Mouse (Mus musculus): ENCODE measurements around the gene Iars2. TPM values are rescaled to one million over a fixed set of nuclear protein-coding genes. Genes with fewer than 3 reads are reported as not detected.
A peak's percentile ranks its signal among the peaks of the same experiment; 100 is the strongest.

Gene Iars2
- polyA plus RNA-seq, 1 experiment from 2014 or later, result 24.4 TPM

DNA sequence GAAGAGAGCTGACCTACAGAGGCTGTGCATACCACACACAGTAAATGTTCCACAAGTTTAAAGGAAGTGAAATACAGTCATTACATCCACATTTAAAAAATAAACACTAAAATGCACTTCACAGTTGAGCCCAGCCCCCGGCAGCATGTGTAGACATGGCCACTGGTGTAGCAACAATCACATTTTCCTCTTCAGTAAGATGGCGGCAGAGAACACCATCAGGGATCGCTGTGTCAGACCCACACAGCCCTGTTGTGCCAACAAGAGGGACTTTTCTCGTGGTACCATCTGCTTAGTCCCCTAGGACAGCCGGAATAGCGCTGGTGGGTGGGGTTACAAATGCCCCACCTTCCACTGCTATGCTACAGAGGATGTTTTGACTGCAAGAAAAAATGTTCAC, 26.4 kb downstream of the Iars2 start:
- WGBS, result 93% methylated on average over 6 of the region's 6 CpGs
- Histone ChIP-seq H3K9ac (no peak overlapping the region), H3K4me1 (no peaks in the 10 kb centered on the region), H3K36me3 (peaks cover 47% of the 10 kb centered on the region), H3K27me3 (no peaks in the 10 kb centered on the region), H3K4me3 (replicated peaks) (no peak overlapping the region), H3K27ac (replicated peaks) (no peak overlapping the region), H3K4me2 (replicated peaks) (no peak overlapping the region), H3K9me3 (replicated peaks) (no peaks in the 10 kb centered on the region)
- no peak for ATAC-seq (ENCODE audit: insufficient number of reproducible peaks, low FRiP score, low TSS enrichment, low read depth)

DNA sequence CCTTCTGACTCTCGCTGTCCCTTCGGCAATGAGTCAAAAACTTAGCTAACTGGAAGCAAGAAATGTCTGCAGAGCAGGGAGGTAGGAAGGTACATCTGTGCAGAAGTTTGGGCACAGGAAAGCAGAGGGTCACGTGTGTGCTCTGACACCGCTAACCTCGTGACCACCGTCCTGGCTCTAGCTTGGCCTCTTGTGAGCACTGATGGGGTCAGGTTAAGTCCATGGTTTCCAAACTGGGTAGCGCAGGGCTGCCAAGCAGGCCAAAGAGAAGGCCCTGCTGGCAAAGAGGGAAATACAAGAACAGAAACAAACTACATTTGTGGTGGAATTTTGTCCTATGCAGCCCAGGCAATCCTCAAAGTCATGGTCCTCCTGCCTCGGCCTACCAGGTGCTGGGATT, 30.7 kb downstream of the Iars2 start:
- 90% methylated on average over 8 of the region's 8 CpGs for WGBS
- Histone ChIP-seq H3K4me1 (no peaks in the 10 kb centered on the region), H3K9ac (no peak overlapping the region), H3K27ac (replicated peaks) (no peak overlapping the region), H3K27me3 (no peaks in the 10 kb centered on the region), H3K4me3 (replicated peaks) (no peak overlapping the region), H3K36me3 (peaks cover 68% of the 10 kb centered on the region), H3K4me2 (replicated peaks) (no peak overlapping the region), H3K9me3 (replicated peaks) (no peaks in the 10 kb centered on the region)
- no peak for ATAC-seq (ENCODE audit: insufficient number of reproducible peaks, low FRiP score, low TSS enrichment, low read depth)

DNA sequence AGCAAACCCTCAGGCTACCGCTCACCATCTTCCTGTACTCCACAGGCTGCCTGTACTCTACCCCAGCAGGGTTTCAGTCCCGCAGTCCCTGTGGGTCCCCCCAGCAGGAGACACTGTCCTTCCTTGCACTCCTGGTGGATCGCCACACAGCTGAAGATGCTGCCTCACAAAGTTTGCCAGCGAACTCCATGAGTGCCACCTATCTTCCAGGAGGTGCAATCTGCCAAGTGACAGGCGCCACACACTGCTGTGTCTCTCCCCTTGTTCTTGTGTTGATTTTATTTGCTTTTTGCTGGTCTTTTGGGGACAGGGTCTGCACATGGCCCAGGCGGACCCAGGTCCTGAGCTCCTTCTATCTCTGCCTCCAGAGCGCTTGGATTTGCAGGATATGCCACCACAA, 32.3 kb downstream of the Iars2 start:
- WGBS, result 87% methylated on average over 7 of the region's 7 CpGs
- no peak overlapping the region for H3K4me3 ChIP-seq (replicated peaks)
- no peaks in the 10 kb centered on the region for H3K27me3 ChIP-seq
- H3K4me2 ChIP-seq (replicated peaks), result no peak overlapping the region
- H3K27ac ChIP-seq (replicated peaks), result no peak overlapping the region
- no peaks in the 10 kb centered on the region for H3K4me1 ChIP-seq
- H3K9me3 ChIP-seq (replicated peaks), result no peaks in the 10 kb centered on the region
- H3K9ac ChIP-seq, result no peak overlapping the region
- H3K36me3 ChIP-seq, result peaks cover 70% of the 10 kb centered on the region
- no peak for ATAC-seq (ENCODE audit: insufficient number of reproducible peaks, low FRiP score, low TSS enrichment, low read depth)

DNA sequence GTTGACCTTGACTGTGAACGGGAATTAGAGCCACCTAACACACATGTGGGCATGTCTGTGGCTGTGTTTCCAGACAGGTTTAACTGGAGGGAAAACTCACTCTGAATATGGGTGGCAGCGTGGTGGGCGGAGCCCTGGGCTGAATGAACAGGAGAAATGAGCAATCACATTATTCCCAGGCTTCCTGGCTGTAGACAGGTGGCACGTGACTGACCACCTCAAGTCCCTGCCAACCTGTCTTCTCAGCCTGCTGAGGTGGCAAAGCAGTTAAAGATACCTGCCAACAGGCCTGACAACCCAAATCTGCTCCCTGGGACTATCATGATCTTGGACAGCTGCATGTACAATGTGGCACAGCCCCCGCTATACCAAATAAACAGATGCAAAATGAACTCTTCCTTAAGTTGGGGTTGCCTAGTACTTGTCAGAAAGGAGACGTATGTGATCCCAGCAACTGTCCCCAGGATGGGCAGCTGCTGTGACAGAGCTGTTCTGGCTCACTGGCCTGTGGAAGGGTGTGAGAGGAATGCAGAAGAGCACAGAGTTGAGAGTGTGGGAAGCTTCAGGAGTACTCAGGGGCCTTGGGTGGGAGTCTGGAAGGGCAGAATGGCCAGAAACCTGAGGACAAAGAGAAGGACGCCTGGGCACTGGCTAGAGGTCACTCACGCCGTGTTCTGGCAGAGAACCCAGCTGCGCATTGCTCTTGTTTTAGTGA, 36.4 kb downstream of the Iars2 start:
- Histone ChIP-seq H3K4me3 (replicated peaks) (no peak overlapping the region), H3K27ac (replicated peaks) (no peak overlapping the region), H3K4me2 (replicated peaks) (no peak overlapping the region), H3K27me3 (no peaks in the 10 kb centered on the region), H3K9ac (no peak overlapping the region), H3K4me1 (0 out of 2 replicates have a peak, but pooled peaks cover 3% of the 10 kb centered on the region), H3K36me3 (peaks cover 71% of the 10 kb centered on the region), H3K9me3 (replicated peaks) (no peaks in the 10 kb centered on the region)
- 89% methylated on average over 10 of the region's 10 CpGs for WGBS
- no peak; the same call in 1 of the 2 replicates for ATAC-seq (ENCODE audit: insufficient number of reproducible peaks, low FRiP score, low TSS enrichment, low read depth)

DNA sequence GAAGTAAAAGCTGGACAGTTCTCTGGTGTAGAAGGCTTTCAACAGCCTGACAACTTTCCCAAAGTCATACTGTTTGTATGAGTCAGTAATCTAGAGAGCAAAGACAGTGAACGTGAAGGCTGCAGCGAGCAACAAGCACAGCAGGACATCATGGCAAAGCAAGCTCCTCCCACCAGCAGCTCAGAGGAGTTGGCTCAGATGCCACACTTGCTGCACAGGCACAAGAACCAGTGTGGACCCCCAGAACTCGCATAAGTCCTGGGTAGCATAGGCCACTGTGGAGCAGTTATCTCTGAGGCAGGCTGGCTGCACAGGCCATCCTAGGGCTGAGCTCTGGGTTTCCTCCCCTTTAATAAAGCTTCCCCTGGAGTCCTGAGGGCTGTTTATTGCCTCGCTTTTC, 37.9 kb downstream of the Iars2 start:
- Histone ChIP-seq H3K4me3 (replicated peaks) (no peak overlapping the region), H3K4me2 (replicated peaks) (no peak overlapping the region), H3K27me3 (no peaks in the 10 kb centered on the region), H3K27ac (replicated peaks) (no peak overlapping the region), H3K4me1 (0 out of 2 replicates have a peak, but pooled peaks cover 3% of the 10 kb centered on the region), H3K9ac (no peak overlapping the region), H3K9me3 (replicated peaks) (no peaks in the 10 kb centered on the region), H3K36me3 (peaks cover 69% of the 10 kb centered on the region)
- WGBS, result 82% methylated on average over 4 of the region's 4 CpGs
- ATAC-seq (ENCODE audit: insufficient number of reproducible peaks, low FRiP score, low TSS enrichment, low read depth), result no peak

DNA sequence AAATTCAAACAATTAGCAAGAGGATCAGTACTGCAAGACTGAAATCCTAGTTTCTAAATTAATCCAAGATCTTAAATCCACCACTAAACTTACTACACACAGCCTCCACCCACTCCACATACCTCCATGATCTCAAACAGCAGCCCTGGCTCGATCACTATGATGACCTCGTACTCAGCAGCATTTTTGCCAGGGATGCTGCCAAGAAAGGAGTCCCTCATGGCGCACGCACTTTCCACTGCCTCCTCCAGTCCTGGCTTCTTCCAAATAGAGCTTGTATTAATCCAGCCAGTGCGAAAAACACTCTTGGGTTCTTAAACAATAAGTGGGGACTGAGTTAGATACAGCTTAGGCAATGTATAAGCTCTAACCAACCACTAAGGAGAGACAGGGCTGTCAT, 40.0 kb downstream of the Iars2 start:
- Histone ChIP-seq H3K27me3 (no peaks in the 10 kb centered on the region), H3K4me2 (replicated peaks) (no peak overlapping the region), H3K27ac (replicated peaks) (no peak overlapping the region), H3K4me3 (replicated peaks) (no peak overlapping the region), H3K4me1 (peaks cover 11% of the 10 kb centered on the region; the same call in 1 of the 2 replicates), H3K36me3 (peaks cover 65% of the 10 kb centered on the region), H3K9ac (no peak overlapping the region), H3K9me3 (replicated peaks) (no peaks in the 10 kb centered on the region)
- no peak for ATAC-seq (ENCODE audit: insufficient number of reproducible peaks, low FRiP score, low TSS enrichment, low read depth)
- WGBS, result 74% methylated on average over 5 of the region's 5 CpGs

DNA sequence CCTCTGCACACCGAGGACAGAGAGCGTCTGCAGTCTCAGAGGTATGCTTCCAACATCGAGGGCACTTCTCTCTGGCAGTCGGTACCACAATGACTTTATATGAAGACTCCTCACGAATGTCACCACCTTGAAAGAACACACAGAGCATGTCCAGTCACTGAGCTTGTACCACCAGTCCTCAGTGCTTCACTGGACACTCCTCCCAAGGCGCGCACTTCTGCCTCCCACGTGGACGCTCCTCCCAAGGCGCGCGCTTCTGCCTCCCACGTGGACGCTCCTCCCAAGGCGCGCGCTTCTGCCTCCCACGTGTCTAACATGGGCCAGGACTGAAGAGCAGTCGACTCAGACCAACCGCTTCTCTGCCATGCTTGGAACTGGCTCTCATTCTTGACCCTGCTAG, 42.1 kb downstream of the Iars2 start:
- ATAC-seq (ENCODE audit: insufficient number of reproducible peaks, low FRiP score, low TSS enrichment, low read depth), result no peak
- H3K36me3 ChIP-seq, result peaks cover 62% of the 10 kb centered on the region
- 91% methylated on average over 20 of the region's 20 CpGs for WGBS

DNA sequence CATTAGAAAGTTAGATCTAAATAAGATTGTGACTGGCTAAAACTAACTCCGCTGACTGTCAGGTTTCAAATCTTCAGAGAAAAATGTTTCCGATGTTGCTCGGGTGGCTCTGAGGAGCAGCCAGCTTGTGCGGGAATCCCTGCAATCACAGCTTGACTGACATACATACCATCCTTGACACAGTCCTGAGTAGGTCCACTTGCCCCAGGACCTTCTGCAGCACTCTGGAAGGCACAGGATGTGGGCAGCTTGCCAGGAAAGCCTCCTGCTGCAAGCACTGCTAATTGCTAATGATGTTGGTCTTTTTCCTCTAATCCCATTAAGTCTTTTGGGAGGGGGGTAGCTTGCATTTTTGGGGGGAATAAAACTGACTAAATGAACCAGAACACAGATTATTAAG, 44.0 kb downstream of the Iars2 start:
- H3K4me2 ChIP-seq (replicated peaks), result no peak overlapping the region
- H3K27me3 ChIP-seq, result no peaks in the 10 kb centered on the region
- H3K9me3 ChIP-seq (replicated peaks), result no peaks in the 10 kb centered on the region
- H3K36me3 ChIP-seq, result peaks cover 64% of the 10 kb centered on the region
- H3K27ac ChIP-seq (replicated peaks), result 0 out of 2 replicates have a peak overlapping the region, but pooled peaks have one; percentile 29
- H3K4me3 ChIP-seq (replicated peaks), result no peak overlapping the region
- ATAC-seq (ENCODE audit: insufficient number of reproducible peaks, low FRiP score, low TSS enrichment, low read depth), result no peak
- peaks cover 12% of the 10 kb centered on the region; the same call in 1 of the 2 replicates for H3K4me1 ChIP-seq
- WGBS, result 69% methylated on average over 4 of the region's 4 CpGs
- H3K9ac ChIP-seq, result no peak overlapping the region

More for the DNA sequence above, 42.1 kb downstream of the Iars2 start:
- Histone ChIP-seq H3K27ac (replicated peaks) (no peak overlapping the region), H3K9ac (no peak overlapping the region), H3K27me3 (no peaks in the 10 kb centered on the region), H3K4me2 (replicated peaks) (no peak overlapping the region), H3K4me1 (peaks cover 12% of the 10 kb centered on the region; the same call in 1 of the 2 replicates), H3K4me3 (replicated peaks) (no peak overlapping the region), H3K9me3 (replicated peaks) (no peaks in the 10 kb centered on the region)

DNA sequence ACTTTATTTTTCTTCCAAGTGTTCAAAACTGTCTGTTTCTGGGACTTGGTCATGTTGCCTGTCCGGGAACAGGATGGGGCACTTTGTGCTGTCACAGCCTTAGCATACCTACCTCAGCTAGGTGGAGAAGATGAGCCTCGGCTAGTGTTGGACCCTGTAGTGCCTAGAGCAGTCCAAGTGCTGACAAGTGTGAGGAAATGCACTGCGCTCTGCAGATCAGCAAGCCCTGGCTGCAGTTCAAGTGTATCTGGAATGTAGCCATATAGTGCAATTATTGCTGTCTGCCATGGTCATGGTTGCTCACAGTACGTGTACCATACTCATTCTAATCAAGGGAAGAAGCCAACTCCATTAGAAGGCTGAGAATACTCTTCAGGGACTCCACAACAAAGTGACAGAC, 44.5 kb downstream of the Iars2 start:
- no peaks in the 10 kb centered on the region for H3K27me3 ChIP-seq
- ATAC-seq (ENCODE audit: insufficient number of reproducible peaks, low FRiP score, low TSS enrichment, low read depth), result peak; percentile 41; the same call in 1 of the 2 replicates
- peaks cover 12% of the 10 kb centered on the region; the same call in 1 of the 2 replicates for H3K4me1 ChIP-seq
- WGBS, result 34% methylated on average over 4 of the region's 4 CpGs
- H3K27ac ChIP-seq (replicated peaks), result 0 out of 2 replicates have a peak overlapping the region, but pooled peaks have one; percentile 29
- H3K9ac ChIP-seq, result no peak overlapping the region
- no peak overlapping the region for H3K4me2 ChIP-seq (replicated peaks)
- no peaks in the 10 kb centered on the region for H3K9me3 ChIP-seq (replicated peaks)
- no peak overlapping the region for H3K4me3 ChIP-seq (replicated peaks)
- peaks cover 68% of the 10 kb centered on the region for H3K36me3 ChIP-seq

DNA sequence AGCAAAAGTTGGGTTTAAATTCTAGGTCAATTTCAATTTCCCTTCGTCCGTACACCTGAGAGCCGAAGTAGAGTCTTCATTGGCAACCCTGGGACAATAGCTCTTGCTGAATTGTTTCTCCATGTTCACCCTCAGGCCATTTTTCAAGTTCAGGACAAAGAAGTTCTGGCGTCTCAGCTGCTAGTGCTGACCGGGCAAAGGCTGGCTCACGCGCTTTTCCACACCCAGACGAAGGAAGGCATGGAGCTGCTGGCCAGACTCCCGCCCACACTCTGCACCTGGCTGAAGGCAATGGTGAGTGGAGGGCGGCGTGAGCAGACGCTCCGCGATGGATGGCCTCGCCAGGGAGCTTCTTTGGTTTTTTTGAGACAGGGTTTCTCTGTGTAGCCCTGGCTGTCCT, 45.9 kb downstream of the Iars2 start:
- no peak for ATAC-seq (ENCODE audit: insufficient number of reproducible peaks, low FRiP score, low TSS enrichment, low read depth)
- Histone ChIP-seq H3K4me1 (peaks cover 9% of the 10 kb centered on the region; the same call in 1 of the 2 replicates), H3K4me2 (replicated peaks) (no peak overlapping the region), H3K36me3 (peaks cover 82% of the 10 kb centered on the region), H3K27me3 (no peaks in the 10 kb centered on the region), H3K9me3 (replicated peaks) (no peaks in the 10 kb centered on the region), H3K9ac (no peak overlapping the region), H3K4me3 (replicated peaks) (no peak overlapping the region), H3K27ac (replicated peaks) (no peak overlapping the region)
- 90% methylated on average over 15 of the region's 15 CpGs for WGBS

DNA sequence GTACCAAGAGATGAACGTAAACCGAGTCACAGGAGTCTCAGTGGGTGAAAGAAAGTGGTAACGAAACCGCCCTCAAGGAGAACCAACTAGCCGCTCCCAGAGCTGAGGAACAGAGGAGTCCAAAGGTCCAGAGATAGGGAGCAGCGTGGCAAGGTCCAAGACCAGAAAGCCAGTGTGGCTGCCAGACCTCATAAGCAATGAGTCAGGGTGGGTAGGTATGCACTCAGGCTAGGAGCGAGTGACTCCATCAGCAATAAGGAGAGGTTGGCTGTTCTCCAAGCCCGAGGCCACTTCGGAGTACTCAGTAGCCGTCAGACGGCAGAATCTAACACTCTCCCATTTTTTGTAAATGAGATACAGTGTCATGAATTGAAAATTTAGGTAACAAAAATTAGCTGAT, 46.4 kb downstream of the Iars2 start:
- WGBS, result 90% methylated on average over 11 of the region's 11 CpGs
- no peak for ATAC-seq (ENCODE audit: insufficient number of reproducible peaks, low FRiP score, low TSS enrichment, low read depth)
- H3K36me3 ChIP-seq, result peaks cover 83% of the 10 kb centered on the region

DNA sequence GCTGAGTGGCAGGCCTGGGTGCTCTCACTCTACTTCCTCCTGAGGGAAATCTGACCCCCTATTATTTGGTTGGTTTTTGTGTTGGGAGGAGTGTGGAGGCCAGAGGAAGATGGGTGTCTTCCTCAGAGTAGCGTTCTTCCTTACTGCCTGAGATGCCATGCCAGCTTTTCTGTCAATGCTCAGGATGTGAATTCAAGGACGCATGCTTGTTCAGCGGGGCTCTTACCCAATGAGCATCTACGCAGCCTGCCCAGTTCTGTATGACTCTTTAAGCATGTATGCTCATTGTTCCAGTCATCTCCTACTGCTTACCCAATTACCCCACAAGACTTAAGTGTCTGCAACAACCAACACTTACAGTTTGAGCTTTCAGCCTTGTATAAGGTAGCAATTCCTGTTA, 48.6 kb downstream of the Iars2 start:
- H3K27ac ChIP-seq (replicated peaks), result no peak overlapping the region
- no peak overlapping the region for H3K9ac ChIP-seq
- H3K4me2 ChIP-seq (replicated peaks), result no peak overlapping the region
- ATAC-seq (ENCODE audit: insufficient number of reproducible peaks, low FRiP score, low TSS enrichment, low read depth), result no peak
- H3K4me3 ChIP-seq (replicated peaks), result no peak overlapping the region
- 93% methylated on average over 4 of the region's 4 CpGs for WGBS
- H3K27me3 ChIP-seq, result no peaks in the 10 kb centered on the region
- H3K9me3 ChIP-seq (replicated peaks), result no peaks in the 10 kb centered on the region
- H3K4me1 ChIP-seq, result peaks cover 9% of the 10 kb centered on the region; the same call in 1 of the 2 replicates
- H3K36me3 ChIP-seq, result peaks cover 83% of the 10 kb centered on the region

More for the DNA sequence above, 46.4 kb downstream of the Iars2 start:
- no peak overlapping the region for H3K4me3 ChIP-seq (replicated peaks)
- H3K9ac ChIP-seq, result no peak overlapping the region
- H3K27ac ChIP-seq (replicated peaks), result no peak overlapping the region
- H3K4me1 ChIP-seq, result peaks cover 9% of the 10 kb centered on the region; the same call in 1 of the 2 replicates
- no peaks in the 10 kb centered on the region for H3K9me3 ChIP-seq (replicated peaks)
- H3K27me3 ChIP-seq, result no peaks in the 10 kb centered on the region
- H3K4me2 ChIP-seq (replicated peaks), result no peak overlapping the region

Data from embryonic facial prominence, embryonic 15.5 days (tissue).